20 mouse cellular contexts compared by ENCODE assay signal in genomic region chr16:89861531-89861930, GRCm38 (mm10).
A peak's percentile ranks its signal among the peaks of the same experiment; 100 is the strongest.
DNase-seq lines count a peak whose midpoint lies in the region; ATAC-seq and TF ChIP-seq lines count a peak whose summit lies in the region.
"Had no signal": no experiment of that assay in that cellular context is flagged by ENCODE, and none has a peak within 500 bp of the region (broad histone marks: within the 10 kb centered on the region; RNA-seq: fewer than 3 reads in every experiment).

No protein-coding gene starts in this region.

- H3K27ac ChIP-seq in kidney, embryonic 15.5 days = no peak overlapping the region
- no peak overlapping the region for H3K27ac ChIP-seq in intestine, postnatal 0 days (ENCODE audit: low read depth, low read length)
- H3K27ac ChIP-seq: forebrain, embryonic 15.5 days; gastrocnemius, adult 2 months; hindbrain, embryonic 14.5 days; neural tube, embryonic 12.5 days had no signal

- H3K4me2 ChIP-seq in kidney, embryonic 15.5 days = no peak overlapping the region
- no peak overlapping the region for H3K4me2 ChIP-seq in intestine, postnatal 0 days (replicated peaks; ENCODE audit: low read depth)
- H3K4me2 ChIP-seq: forebrain, embryonic 15.5 days; hindbrain, embryonic 14.5 days; lung, embryonic 14.5 days; neural tube, embryonic 12.5 days had no signal

- H3K9ac ChIP-seq in kidney, embryonic 15.5 days = no peak overlapping the region
- H3K9ac ChIP-seq in intestine, postnatal 0 days (ENCODE audit: low read depth, low read length) = no peak overlapping the region
- H3K9ac ChIP-seq: forebrain, embryonic 15.5 days; hindbrain, embryonic 14.5 days; lung, embryonic 14.5 days; neural tube, embryonic 12.5 days had no signal

- no peak for TF ChIP-seq CTCF in intestine, postnatal 0 days (IDR thresholded peaks at IDR 0.05; ENCODE audit: low read depth)

- 37% methylated on average over 5 of the region's 5 CpGs for WGBS in kidney, embryonic 15.5 days
- 28% methylated on average over 5 of the region's 5 CpGs for WGBS in intestine, postnatal 0 days

- H3K4me1 ChIP-seq in kidney, embryonic 15.5 days = peaks cover 19% of the 10 kb centered on the region
- H3K4me1 ChIP-seq in intestine, postnatal 0 days (replicated peaks; ENCODE audit: control insufficient read depth, insufficient read depth, low read length) = peaks cover 8% of the 10 kb centered on the region; the same call in 1 of the 2 replicates

- ATAC-seq in kidney, embryonic 15.5 days (replicated peaks; ENCODE audit: low FRiP score) = 0 out of 2 replicates have a peak, but pooled peaks have one; percentile 23
- peak; percentile 70 for ATAC-seq in intestine, postnatal 0 days

- peaks cover 6% of the 10 kb centered on the region for H3K36me3 ChIP-seq in kidney, embryonic 15.5 days
- no peaks in the 10 kb centered on the region for H3K36me3 ChIP-seq in intestine, postnatal 0 days (ENCODE audit: control insufficient read depth, insufficient read depth)

- no peaks in the 10 kb centered on the region for H3K27me3 ChIP-seq in kidney, embryonic 15.5 days
- H3K27me3 ChIP-seq in intestine, postnatal 0 days (replicated peaks; ENCODE audit: control insufficient read depth, insufficient read depth, low read length) = no peaks in the 10 kb centered on the region
- H3K27me3 ChIP-seq: forebrain, embryonic 15.5 days; neural tube, embryonic 12.5 days had no signal

- H3K9me3 ChIP-seq in kidney, embryonic 15.5 days (replicated peaks) = no peaks in the 10 kb centered on the region
- H3K9me3 ChIP-seq in intestine, postnatal 0 days (ENCODE audit: control insufficient read depth) = no peaks in the 10 kb centered on the region
- H3K9me3 ChIP-seq: forebrain, embryonic 15.5 days; neural tube, embryonic 12.5 days had no signal

- DNase-seq in kidney, adult 9 months = no peak
- peak; percentile 74 for DNase-seq in urinary bladder, postnatal 14 days (ENCODE audit: low spot score)
- DNase-seq in urinary bladder, postnatal 10 days (ENCODE audit: low spot score) = no peak
- peak; percentile 66 to 67 for DNase-seq in urinary bladder, postnatal 36 days (ENCODE audit: low spot score in 2 of 2)
- DNase-seq in gastrocnemius, postnatal 10 days = no peak
- DNase-seq in adrenal gland, postnatal 10 days = no peak
- DNase-seq: adrenal gland, postnatal 36 days; B cell, adult 2 months; cerebellum, adult 9-10 months; gastrocnemius, adult 2 months; heart, postnatal 10 days; kidney, adult 8-10 months; kidney, postnatal 4 days; lung, embryonic 14.5 days; thymus, postnatal 4 days had no signal

- no peak overlapping the region for H3K4me3 ChIP-seq in kidney, embryonic 15.5 days (replicated peaks)
- H3K4me3 ChIP-seq in intestine, postnatal 0 days (ENCODE audit: low read depth, low read length) = no peak overlapping the region
- H3K4me3 ChIP-seq: forebrain, embryonic 15.5 days; gastrocnemius, adult 2 months; neural tube, embryonic 12.5 days had no signal

Comparison
In these comparisons a context has a peak if more than half of its experiments do, and no peak if none do; other contexts are left out.
1. DNase-seq: peak in urinary bladder, postnatal 14 days (single experiment) and urinary bladder, postnatal 36 days (2 of 2); none in kidney, adult 9 months (single experiment), urinary bladder, postnatal 10 days (single experiment), gastrocnemius, postnatal 10 days (single experiment) and adrenal gland, postnatal 10 days (single experiment).